Mouse (Mus musculus) lung, embryonic 16.5 days (tissue): ENCODE data around the gene Adgrv1. TPM values are rescaled to one million over a fixed set of nuclear protein-coding genes. Genes with fewer than 3 reads are reported as not detected.

Experiments
- ATAC-seq: fragments of 200-750 bp; cut with Nextera tagmentation; 2 replicates; pipeline ENCODE4 v1.8.0; 2017; ENCODE audit warnings: low read depth, mild to moderate bottlenecking, moderate library complexity
- H3K27ac ChIP-seq: fragments of 300-500 bp; sonication (generic); 2 replicates; pipeline ENCODE4 v1.5.1; 2014; ENCODE audit warnings: mild to moderate bottlenecking, control low read depth, low read length
- H3K27me3 ChIP-seq: fragments of 300-500 bp; sonication (generic); 2 replicates; pipeline ENCODE4 v1.6.1; 2014; ENCODE audit warnings: low read depth, low read length, mixed read lengths; ENCODE audit not compliant: control insufficient read depth, insufficient read depth
- H3K36me3 ChIP-seq: fragments of 300-500 bp; sonication (generic); 2 replicates; pipeline ENCODE4 v1.6.1; 2014; ENCODE audit warnings: low read length; ENCODE audit not compliant: control insufficient read depth, insufficient read depth
- H3K4me1 ChIP-seq: fragments of 300-500 bp; sonication (generic); replicated peaks from 2 replicates; pipeline ENCODE4 v1.6.1; 2014; ENCODE audit warnings: low read length, mixed read lengths; ENCODE audit not compliant: control insufficient read depth, insufficient read depth
- H3K4me2 ChIP-seq: fragments of 300-500 bp; sonication (generic); 2 replicates; pipeline ENCODE4 v1.6.1; 2014; ENCODE audit warnings: low read depth, low read length, control low read depth
- H3K4me3 ChIP-seq: fragments of 300-500 bp; sonication (generic); 2 replicates; pipeline ENCODE4 v1.5.1; 2014; ENCODE audit warnings: mild to moderate bottlenecking, low read length, control low read depth
- H3K9ac ChIP-seq: fragments of 300-500 bp; sonication (generic); 2 replicates; pipeline ENCODE4 v1.6.1; 2014; ENCODE audit warnings: low read length, control low read depth
- H3K9me3 ChIP-seq: fragments of 300-500 bp; sonication (generic); 2 replicates; pipeline ENCODE4 v1.6.1; 2016; ENCODE audit warnings: low read length; ENCODE audit not compliant: control insufficient read depth
- WGBS: fragments of 180-500 bp; shearing (Covaris S2); extraction: QIAGEN DNeasy Blood & Tissue Kit; methylation state at CpG from one replicate; pipeline ENCODE4 v1.1.7; 2014; 5-methylcytosine and 5-hydroxymethylcytosine counted together
- microRNA-seq: library from miRNA; unstranded; fragments of <30 nt; microRNA quantifications from one replicate; pipeline ENCODE4, GENCODE M21; 2016
- polyA plus RNA-seq: library from polyadenylated mRNA; unstranded; fragments of >200 nt; fragmentation: Nextera tagmentation; extraction: Ambion mirVana; gene quantifications from 2 replicates; pipeline ENCODE4 v1.2.1, GENCODE M21; 2015

The Adgrv1 gene
- polyA plus RNA-seq, 1 experiment from 2014 or later = 1.3 TPM

GRCm38 (mm10) chr13:81086969-81087682 lies 545.8 kb downstream of the Adgrv1 start:
- Histone ChIP-seq H3K27ac (no peak overlapping the region), H3K36me3 (no peaks in the 10 kb centered on the region), H3K27me3 (no peaks in the 10 kb centered on the region), H3K9ac (no peak overlapping the region), H3K4me1 (peaks cover 3% of the 10 kb centered on the region; the same call in 1 of the 2 replicates), H3K9me3 (peaks cover 4% of the 10 kb centered on the region; the same call in 1 of the 2 replicates), H3K4me3 (no peak overlapping the region), H3K4me2 (no peak overlapping the region)
- WGBS = 75% methylated on average over 2 of the region's 2 CpGs
- ATAC-seq = no peak

- 74% methylated on average over 5 of the region's 5 CpGs for WGBS
Measured at GRCm38 (mm10) chr13:81072214-81072613, 560.7 kb downstream of the Adgrv1 start.

GRCm38 (mm10) chr13:81051448-81051847 lies 581.5 kb downstream of the Adgrv1 start:
- no peaks in the 10 kb centered on the region for H3K36me3 ChIP-seq
- no peaks in the 10 kb centered on the region for H3K27me3 ChIP-seq
- no peaks in the 10 kb centered on the region for H3K9me3 ChIP-seq
- H3K4me3 ChIP-seq = no peak overlapping the region
- no peak overlapping the region for H3K9ac ChIP-seq
- no peak overlapping the region for H3K27ac ChIP-seq
- no peak overlapping the region for H3K4me2 ChIP-seq
- no peaks in the 10 kb centered on the region for H3K4me1 ChIP-seq
- 76% methylated on average over 4 of the region's 4 CpGs for WGBS
- ATAC-seq = no peak

More at GRCm38 (mm10) chr13:81072214-81072613, 560.7 kb downstream of the Adgrv1 start:
- no peak; the same call in 1 of the 2 replicates for ATAC-seq
- Histone ChIP-seq H3K27me3 (no peaks in the 10 kb centered on the region), H3K27ac (no peak overlapping the region), H3K4me2 (no peak overlapping the region), H3K4me1 (no peaks in the 10 kb centered on the region), H3K9ac (no peak overlapping the region), H3K9me3 (no peaks in the 10 kb centered on the region; the same call in 1 of the 2 replicates), H3K36me3 (no peaks in the 10 kb centered on the region), H3K4me3 (no peak overlapping the region)

DNA sequence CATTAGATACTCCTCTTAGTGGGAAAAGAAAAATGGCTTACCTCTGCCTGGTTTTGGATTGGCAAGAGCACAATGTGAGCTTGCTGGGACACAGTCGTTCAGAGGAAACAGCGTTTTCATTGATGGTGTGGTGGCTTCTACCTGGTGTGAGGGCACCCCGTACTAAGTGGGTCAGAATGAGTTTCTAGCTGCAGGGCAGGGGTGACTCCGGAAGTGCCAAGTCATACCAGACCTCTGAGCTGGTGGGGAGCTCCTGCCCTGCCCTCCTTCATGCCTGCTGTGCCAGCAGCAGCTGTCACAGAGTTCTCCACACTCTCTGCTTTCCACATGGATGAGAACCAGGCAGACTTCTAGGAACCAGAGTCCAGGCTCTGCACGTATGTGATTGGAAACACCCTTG lies 582.0 kb downstream of the Adgrv1 start:
- Histone ChIP-seq H3K36me3 (no peaks in the 10 kb centered on the region), H3K9ac (no peak overlapping the region), H3K9me3 (no peaks in the 10 kb centered on the region), H3K27me3 (no peaks in the 10 kb centered on the region), H3K4me1 (no peaks in the 10 kb centered on the region), H3K27ac (no peak overlapping the region), H3K4me3 (no peak overlapping the region), H3K4me2 (no peak overlapping the region)
- no peak for ATAC-seq
- 72% methylated on average over 5 of the region's 5 CpGs for WGBS

DNA sequence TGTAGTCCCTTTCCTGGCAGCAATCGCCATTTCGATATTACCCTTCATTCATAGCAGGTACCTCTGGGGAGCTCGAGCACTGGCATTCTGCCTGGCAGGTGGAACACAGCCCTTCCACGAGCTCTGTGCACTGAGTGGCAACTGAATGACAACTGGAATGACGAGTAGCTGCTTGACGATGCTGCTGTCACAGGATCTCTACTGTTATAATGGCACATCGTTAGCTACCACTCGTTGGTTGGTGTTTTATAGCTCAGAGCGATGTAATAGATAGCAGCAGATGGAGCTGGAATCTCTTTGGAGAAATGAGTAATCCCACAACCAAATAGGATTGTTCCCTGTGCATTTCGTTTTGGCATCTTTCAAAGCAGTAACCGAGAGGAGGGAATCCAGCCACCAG lies 587.6 kb downstream of the Adgrv1 start:
- no peak for ATAC-seq
- no peak overlapping the region for H3K4me2 ChIP-seq
- no peaks in the 10 kb centered on the region for H3K27me3 ChIP-seq
- H3K36me3 ChIP-seq = no peaks in the 10 kb centered on the region
- H3K9me3 ChIP-seq = no peaks in the 10 kb centered on the region
- H3K4me1 ChIP-seq = no peaks in the 10 kb centered on the region
- WGBS = 69% methylated on average over 11 of the region's 11 CpGs
- H3K9ac ChIP-seq = no peak overlapping the region
- no peak overlapping the region for H3K4me3 ChIP-seq
- no peak overlapping the region for H3K27ac ChIP-seq

Small RNA genes lying within 50 kb of the gene (microRNA-seq; reads per million reads assigned to microRNA genes)
- gene Gm25241 = not detected

Other genes starting within 250 kb of the Adgrv1 start
- 22.1 and 27.6 TPM in 2 replicates for gene Lysmd3, start 24.5 kb upstream of the Adgrv1 start, polyA plus RNA-seq
- 7.1 and 7.2 TPM in 2 replicates for gene Polr3g, start 77.9 kb upstream of the Adgrv1 start, polyA plus RNA-seq
- gene Mblac2, start 78.2 kb upstream of the Adgrv1 start, polyA plus RNA-seq = 6.3 and 6.6 TPM in 2 replicates
- 219 and 231 TPM in 2 replicates for gene Cetn3, start 149.9 kb upstream of the Adgrv1 start, polyA plus RNA-seq